Mouse (Mus musculus) cerebellum, adult 8-10 months (tissue): ENCODE results near the gene Ptgdr2.

Experiments used
- DNase-seq: peaks from one replicate; pipeline ENCODE4 v3.0.0; 2022

Gene Ptgdr2

DNA sequence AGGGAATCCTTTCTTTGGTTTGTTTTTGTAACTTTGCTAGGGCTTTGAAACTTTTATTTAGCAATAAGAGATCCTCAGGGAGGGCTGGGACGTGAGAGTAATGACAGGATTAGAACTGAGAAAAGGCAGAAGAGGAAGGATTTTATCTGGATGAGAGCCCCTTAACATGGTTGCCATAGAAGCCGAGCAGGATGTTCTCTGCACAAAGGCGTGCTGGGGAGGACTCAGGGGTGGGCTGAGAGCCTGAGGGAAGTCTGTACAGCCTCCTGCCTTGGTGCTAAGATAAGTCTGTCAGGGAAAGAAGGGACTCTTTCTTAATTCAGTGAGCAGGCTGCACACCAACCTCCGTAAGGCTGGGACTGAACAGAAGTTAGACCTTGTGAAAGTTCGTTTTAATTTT is 1.9 kb upstream of the Ptgdr2 start:
- DNase-seq = no peak

DNA sequence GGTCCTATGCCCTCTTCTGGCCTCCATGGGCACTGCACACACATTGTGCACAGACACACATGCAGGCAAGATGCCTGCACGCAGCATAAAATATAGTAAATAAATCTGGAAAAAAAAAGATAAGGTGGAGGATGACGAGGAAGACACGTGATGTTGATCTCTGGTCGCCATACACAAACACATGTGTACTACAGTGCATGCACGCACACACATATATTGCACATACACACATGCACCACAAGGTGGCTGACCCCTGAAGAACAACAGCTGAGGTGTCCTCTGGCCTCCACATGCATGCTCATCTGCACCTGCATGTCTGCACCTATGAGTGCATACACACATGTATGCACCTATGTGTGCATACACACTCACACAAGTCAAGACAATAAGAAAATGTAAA is 883 bp upstream of the Ptgdr2 start:
- no peak for DNase-seq

DNA sequence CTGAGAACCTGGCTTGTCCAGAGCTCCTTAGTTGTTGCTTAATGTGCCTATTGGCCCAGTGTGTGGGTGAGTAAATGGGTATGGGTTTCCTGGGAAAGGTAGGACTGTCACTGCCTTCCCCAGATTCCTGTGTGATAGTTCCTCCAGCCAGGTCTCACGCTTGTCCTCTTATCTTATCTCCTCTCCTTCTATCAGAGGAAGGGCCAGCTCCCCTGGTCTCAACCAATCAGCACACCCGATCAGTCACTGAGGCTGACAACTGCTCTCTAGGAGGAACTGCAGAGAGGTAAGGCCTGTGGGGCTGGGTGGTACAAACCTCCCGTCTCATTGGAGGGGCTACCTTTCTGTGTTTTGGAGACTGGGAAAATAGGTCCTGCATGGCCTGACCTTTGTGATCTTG is 1.8 kb downstream of the Ptgdr2 start:
- no peak for DNase-seq

GRCm38 (mm10) chr19:10940097-10940800 is 3.3 kb downstream of the Ptgdr2 start:
- peak; percentile 84 for DNase-seq

DNA sequence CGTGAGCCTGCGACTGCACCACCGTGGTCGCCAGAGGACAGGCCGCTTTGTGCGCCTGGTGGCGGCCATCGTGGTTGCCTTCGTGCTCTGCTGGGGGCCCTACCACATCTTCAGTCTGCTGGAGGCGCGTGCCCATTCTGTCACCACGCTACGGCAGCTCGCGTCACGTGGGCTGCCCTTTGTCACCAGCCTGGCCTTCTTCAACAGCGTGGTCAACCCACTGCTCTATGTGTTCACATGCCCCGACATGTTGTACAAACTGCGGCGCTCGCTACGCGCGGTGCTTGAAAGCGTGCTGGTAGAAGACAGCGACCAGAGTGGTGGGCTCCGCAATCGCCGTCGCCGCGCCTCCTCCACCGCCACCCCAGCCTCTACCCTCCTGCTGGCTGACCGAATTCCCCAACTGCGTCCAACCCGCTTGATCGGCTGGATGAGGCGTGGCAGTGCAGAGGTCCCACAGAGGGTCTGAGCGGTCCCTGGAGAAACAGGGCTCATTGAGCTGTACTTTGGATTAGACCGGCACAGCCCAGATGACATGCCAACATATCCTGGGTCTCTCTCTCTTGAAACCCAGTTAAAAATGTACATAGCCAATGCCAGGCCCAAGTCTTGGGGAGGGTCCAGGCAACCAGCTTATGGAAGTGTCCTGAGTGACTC is 4.0 kb downstream of the Ptgdr2 start:
- DNase-seq = no peak

DNA sequence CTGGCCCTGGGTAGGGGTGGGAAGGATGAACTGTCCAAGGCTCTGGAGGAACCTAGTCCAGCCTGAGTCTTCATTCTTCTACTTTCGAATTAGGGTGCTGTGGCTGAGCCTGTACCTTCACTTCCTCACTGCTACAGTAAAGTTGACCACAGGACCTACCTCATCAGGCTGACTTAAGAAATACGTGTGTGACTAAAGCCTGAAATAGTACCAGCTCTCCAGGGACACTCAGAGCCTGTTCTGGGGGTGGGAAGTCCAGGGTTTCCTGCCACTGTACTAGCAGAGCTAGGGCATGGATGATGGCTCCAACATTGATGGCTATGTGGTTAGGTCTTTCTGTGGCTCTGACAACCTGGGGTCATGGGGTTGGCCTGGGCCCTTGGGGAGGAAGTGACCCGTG is 7.0 kb downstream of the Ptgdr2 start:
- DNase-seq = no peak

DNA sequence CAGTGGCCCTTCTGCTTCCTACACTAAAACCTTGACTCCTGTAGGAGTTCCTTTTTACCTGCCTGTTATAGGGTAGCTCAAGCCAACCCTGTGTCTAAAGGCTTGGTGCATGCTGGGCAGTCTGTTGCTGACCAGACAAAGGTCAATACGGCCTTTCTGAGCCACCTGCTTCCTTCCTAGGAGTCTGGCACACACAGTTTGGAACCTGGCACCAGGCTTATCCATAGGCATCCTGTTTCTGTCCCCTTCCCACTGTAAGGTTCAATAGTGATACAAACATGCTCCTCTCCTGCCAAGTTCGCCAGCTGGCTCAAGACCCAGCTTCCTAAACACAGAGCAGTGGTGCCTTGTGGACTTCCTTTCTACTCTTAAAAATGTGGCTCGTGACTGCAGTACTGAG is 9.5 kb downstream of the Ptgdr2 start:
- no peak for DNase-seq

- no peak for DNase-seq
These were observed 10.3 kb downstream of the Ptgdr2 start for GRCm38 (mm10) chr19:10947219-10947618.

- no peak for DNase-seq
These were observed 11.5 kb downstream of the Ptgdr2 start for GRCm38 (mm10) chr19:10948416-10948815.

GRCm38 (mm10) chr19:10949112-10949511 is 12.2 kb downstream of the Ptgdr2 start, which contains the start of gene Ccdc86:
Gene Ccdc86, minus strand, starts transcription at chr19:10949266.
- peak; percentile 93 for DNase-seq

DNA sequence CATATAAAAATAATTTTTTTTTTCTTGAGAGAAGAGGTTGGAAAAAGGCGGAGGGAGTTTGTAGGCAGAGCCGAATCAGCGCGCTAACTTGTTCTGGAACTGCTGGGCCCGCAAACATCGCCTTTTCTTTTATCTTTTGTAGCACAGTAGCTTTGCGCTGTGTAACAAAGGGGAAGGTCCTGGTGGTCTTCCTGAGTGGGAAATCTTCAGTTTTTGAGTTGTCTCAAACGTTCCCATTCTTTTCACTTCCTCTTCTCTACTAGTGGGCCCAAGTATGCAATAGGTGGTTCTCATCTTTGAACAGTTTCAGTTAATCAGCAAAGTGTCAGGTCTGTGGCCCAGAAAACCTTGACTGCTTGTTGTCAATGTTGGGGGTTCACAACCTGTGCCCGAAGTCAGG is 12.6 kb downstream of the Ptgdr2 start:
- no peak for DNase-seq

GRCm38 (mm10) chr19:10952021-10952939 is 15.3 kb downstream of the Ptgdr2 start:
- DNase-seq = no peak

GRCm38 (mm10) chr19:10959085-10959977 is 22.4 kb downstream of the Ptgdr2 start:
- DNase-seq = peak; percentile 74

- DNase-seq = no peak
These were observed 23.0 kb downstream of the Ptgdr2 start for GRCm38 (mm10) chr19:10959978-10960346.

DNA sequence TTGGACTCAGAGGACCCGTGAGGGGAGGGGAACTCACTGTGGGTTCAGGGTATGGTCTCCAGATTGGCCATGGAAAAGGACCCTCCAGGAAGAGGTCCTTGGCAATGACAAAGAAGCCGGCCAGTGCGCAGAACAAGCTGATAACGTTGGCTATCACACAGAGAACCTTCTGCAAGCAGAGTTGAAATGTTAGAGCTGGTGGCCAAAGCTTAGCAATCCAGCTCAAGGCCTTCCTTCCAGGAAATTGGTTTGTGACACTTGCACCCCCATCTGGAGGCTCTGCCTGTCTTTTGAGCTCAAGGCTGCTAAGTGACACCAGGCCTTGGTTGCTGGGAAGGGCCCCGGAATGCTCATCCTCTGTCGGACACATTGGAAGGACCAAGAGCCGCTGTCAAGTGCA is 28.8 kb downstream of the Ptgdr2 start:
- no peak for DNase-seq

GRCm38 (mm10) chr19:10968578-10968977 is 31.6 kb downstream of the Ptgdr2 start:
- no peak for DNase-seq

DNA sequence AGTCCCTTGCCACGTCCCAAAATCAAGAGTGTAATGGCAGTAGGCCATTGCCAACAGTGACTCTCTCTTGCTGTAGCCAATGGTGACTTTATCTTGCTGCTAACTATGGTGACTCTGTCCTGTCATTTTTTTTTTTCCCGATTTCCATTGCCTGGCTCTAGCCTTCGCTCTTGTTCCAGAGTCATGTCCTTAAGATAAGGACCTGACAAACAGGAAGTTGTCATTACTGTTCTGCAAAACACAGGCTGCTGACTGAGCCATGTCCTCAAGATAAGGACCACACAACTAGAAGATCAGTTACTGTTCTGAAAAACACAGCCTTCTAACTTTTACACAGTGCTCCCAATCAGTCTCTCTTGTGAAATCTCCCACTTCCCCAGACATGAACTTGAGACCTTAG is 33.5 kb downstream of the Ptgdr2 start:
- DNase-seq = no peak

DNA sequence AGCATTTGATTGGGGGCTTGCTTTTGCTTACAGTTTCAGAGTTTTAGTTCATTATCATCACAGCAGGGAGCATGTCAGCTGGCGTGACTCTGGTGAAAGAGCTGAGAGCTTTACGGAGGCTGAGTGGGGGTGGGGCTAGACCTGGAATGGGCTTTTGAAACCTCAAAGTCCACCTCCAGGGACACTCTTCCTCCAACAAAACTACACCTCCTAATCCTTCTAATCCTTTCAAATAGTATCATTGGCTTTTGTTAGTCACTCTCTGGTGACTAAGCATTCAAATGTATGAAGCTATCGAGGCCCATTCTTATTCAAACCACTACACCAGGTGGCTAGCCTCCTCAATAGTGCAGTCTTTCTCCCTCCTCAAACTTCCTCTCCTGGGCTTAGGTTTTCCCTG is 35.7 kb downstream of the Ptgdr2 start:
- no peak for DNase-seq

DNA sequence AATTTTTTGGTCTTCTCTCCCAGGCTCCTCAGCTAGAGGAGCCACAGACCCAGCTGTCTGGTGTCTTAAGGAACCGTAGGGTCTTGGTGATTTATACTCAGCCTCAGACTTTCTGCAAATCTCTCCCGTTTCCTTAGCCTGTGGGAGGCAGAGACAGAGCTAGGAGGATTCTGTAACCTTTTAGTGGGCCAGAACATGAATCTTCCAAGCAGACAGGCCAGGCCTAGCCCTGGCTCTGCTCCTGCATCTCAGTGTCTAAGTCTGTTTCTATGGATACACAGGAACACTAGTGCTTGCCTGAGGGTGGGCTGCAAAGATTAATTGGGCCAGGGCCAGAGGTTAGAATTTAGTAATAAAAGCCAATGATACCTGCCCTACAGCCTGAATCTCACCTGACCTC is 36.2 kb downstream of the Ptgdr2 start:
- no peak for DNase-seq

DNA sequence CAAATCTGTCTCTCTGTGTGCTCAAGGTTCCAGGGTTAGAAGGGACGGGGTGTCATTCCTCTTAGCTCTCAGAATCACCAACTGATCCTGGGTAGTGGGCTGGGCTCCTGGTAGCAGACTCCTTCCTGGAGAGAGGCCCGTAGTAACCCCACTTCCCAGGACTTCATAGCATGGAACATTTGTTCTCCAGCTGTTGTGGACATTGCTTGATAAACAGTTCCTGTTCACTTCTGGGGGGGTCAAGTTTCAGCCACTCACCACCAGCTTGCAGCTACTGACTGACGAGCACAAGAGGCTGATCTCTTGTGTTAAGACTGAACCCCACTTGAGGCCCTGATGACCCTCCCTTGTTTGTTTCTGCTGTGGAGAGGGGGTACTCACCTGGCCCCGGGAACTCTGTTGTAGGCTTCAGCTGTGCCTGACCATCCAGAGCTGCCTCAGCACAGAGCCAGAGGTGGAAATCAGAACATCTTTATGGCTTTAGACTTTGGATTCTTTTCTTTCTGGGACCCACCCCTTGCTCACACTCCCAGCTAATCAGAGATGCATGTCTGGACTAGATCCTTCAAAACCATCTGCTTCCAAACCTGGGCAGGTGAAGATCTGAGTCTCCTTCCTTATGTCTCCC is 37.4 kb downstream of the Ptgdr2 start, which contains the start of gene Ms4a10:
TSS of gene Ms4a10 (minus strand) at position 433 of the 628 bp plus-strand sequence.
- no peak for DNase-seq

GRCm38 (mm10) chr19:10975187-10975586 is 38.2 kb downstream of the Ptgdr2 start:
- no peak for DNase-seq

DNA sequence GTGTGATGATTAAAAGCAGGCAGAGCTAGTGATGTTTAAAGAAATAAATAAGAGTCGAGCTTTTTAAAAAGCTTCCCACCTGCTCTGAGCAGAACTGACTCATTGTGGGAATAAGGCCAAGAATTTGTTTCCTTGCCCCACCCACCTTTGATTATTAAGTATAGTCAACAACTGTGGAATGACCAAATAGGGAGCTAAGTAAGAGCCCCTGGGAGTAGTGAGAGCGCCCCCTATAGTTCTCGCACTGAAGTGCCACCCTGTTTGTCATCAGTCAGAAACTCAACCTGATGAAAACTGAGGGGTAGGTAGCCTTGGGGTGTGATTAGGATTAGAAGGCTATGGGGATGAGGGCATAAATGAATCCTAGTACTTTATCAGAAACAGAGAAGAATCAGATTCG is 39.4 kb downstream of the Ptgdr2 start:
- no peak for DNase-seq
